Mouse (Mus musculus) large intestine, adult 2 months (tissue): Measurements from ENCODE around the gene Cenpw. TPM values are rescaled to one million over a fixed set of nuclear protein-coding genes. Genes with fewer than 3 reads are reported as not detected.

Source experiments
- DNase-seq: peaks from one replicate; pipeline ENCODE4 v3.0.0-alpha.2; 2012; ENCODE audit warnings: low read depth, low spot score
- WGBS: fragments of 180-500 bp; shearing (Covaris S2); methylation state at CpG from one replicate; pipeline ENCODE4 v1.1.7; 2018; 5-methylcytosine and 5-hydroxymethylcytosine counted together
- polyA plus RNA-seq: library from polyadenylated mRNA; depleted of rRNA; stranded (reverse); fragments of >200 nt; gene quantifications from 2 replicates; pipeline ENCODE4 v1.2.3, GENCODE M21; 2012; rRNA removed

Cenpw gene
- 5.5 and 6.0 TPM in 2 replicates for polyA plus RNA-seq

DNA sequence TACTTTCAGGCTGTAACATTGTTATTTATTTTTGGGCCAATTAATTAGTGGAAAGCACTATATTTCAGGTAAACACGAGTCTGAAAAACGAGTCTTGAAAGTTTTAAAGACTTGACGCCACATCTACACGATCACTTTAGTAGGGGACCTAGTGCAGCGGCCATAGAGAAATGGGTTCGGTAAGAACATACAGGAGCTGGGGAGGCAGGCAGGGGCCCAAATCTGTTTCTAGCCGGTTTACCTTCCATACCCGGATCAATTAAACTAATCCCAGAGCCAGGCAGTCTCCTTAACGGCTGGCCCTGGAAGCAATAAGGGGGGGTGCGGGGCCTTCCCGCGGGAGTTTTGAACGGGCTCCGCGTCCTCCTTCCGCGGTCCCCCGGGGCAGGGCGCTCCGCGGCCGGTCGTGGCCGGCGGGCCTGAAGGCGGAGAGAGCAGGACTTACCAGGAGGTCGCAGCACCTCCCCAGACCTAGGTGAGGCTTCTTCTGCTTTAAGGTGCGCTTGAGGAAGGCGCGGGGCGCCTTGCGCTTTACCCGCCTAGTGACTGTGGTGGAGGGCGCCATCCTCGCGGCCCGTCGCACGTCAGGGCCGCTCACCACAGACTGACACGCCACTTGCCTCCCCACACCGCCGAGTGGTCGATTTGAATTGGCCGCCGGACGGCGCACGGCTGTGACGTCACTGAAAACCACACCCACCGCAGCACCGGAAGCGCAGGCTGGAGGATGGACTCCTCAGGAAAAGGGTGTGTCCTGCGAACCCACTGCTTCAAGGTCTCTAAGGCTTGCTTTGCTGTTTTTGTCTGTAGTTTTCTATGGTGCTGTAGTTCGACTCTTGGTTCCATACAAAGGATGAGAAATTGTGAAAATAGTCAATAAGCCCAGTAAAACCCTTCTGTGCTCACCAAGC is at the start of gene Cenpw:
Gene Cenpw, minus strand, starts transcription at position 645 of the 911 bp plus-strand sequence.
- WGBS: under 1% methylated on average over 55 of the region's 55 CpGs
- DNase-seq: peak; percentile 38

DNA sequence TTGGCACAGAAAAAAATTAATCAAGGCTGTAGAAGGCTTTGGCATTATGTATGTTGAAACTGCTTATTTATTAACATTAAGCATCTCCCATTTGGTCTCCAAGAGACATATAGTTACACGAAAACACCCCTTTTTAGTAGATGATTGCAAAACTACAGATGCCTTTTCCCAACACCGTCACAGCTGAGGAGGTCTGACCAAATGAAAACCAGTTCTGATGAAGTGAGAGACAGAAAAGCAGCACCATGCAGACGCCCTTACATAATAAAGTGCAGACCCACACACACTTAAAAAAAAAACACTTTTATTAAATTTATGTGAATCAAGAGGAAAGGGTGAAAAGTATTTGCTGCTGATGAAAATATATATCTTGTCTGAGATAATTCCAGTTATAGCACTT is 49.3 kb upstream of the Cenpw start:
- DNase-seq: no peak
- WGBS: 67% methylated on average over 3 of the region's 3 CpGs

DNA sequence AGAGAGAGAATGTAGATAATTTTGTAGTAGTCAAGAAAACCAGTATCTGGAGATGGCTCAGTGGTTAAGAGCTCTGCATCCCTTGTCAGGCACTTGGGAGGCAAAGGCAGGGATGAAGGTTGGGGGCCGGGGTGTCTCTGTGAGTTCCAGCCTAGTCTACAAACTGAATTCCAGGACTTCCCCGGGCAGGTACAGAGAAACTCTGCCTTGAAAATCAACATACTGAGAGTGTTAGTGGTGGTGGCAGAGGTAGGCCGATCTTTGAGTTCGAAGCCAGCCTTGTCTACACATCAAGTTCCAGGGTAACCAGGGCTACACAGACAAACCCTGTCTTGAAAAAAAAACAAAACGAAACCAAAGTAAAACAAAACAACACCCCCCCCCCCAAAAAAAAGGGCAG is 859 bp downstream of the Cenpw start:
- no peak for DNase-seq
- 55% methylated on average over 5 of the region's 5 CpGs for WGBS

DNA sequence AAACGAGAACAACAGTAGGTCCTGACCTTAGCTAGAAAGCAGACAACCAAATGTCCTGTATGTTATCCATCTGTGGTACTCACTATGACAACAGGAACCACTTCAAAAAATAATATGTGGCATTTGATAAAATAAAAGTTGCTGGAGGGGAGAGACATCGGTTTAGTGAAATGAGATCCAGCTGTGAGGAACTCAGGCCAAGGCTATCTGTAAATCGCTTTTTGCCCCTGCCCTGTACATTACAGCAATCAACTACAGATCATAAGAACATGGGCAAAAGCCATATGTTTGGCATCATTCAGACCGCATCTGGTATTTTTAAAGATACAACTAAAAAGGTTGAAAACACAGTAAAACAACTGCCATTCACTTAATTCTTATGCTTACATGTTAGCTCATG is 32.7 kb downstream of the Cenpw start:
- 71% methylated on average over 4 of the region's 4 CpGs for WGBS

More for the DNA sequence above, 32.7 kb downstream of the Cenpw start:
- DNase-seq: no peak
